ENCODE assay signal across 25 mouse cellular contexts in the genomic region with DNA sequence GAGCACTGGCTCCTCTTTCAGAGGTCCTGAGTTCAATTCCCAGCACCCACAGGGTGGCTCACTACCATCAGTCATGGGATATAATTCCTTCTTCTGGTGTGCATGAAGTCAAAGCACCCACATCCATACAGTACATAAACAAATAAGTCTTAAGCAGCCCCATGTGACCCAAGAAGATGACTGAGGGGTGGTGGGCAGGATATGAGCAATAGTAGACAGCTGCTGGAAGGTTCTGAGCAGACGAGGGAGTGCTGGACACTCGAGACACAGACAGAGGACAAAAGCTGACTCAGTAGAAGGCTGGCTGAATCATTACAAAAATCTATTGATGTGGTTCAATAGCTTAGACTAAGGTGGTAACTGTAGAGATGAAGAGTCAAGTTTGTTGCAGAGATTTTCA.
"Had no signal": no experiment of that assay in that cellular context is flagged by ENCODE, and none has a peak within 500 bp of the region (broad histone marks: within the 10 kb centered on the region; RNA-seq: fewer than 3 reads in every experiment).

No protein-coding gene starts in this region.

- DNase-seq: gastrocnemius, adult 2 months; gastrocnemius, postnatal 10 days; gastrocnemius, postnatal 25 days; heart, adult 2 months; heart, postnatal 10 days; heart, postnatal 4 days; kidney, adult 18-20 months; kidney, adult 8-10 months; kidney, postnatal 10 days; kidney, postnatal 25 days; kidney, postnatal 4 days; liver; liver, embryonic 13.5 days had no signal

- H3K27me3 ChIP-seq: heart, embryonic 12.5 days; hindbrain, embryonic 12.5 days; intestine, embryonic 15.5 days; limb, embryonic 12.5 days; liver, embryonic 13.5 days; liver, embryonic 15.5 days had no signal

- H3K4me3 ChIP-seq: gastrocnemius, adult 2 months; heart, adult 2 months; heart, embryonic 12.5 days; hindbrain, embryonic 10.5 days; hindbrain, embryonic 12.5 days; intestine, embryonic 15.5 days; layer of hippocampus, adult 2 months; left cerebral cortex, adult 2 months; limb, embryonic 10.5 days; limb, embryonic 12.5 days; liver, embryonic 13.5 days; liver, embryonic 15.5 days had no signal

- ATAC-seq: hindbrain, embryonic 16.5 days; inflammation-experienced regulatory T-cells, adult 6 months; intestine, embryonic 15.5 days; intestine, postnatal 0 days had no signal

- H3K36me3 ChIP-seq: heart, embryonic 12.5 days; hindbrain, embryonic 10.5 days; hindbrain, embryonic 12.5 days; intestine, embryonic 15.5 days; limb, embryonic 10.5 days; limb, embryonic 12.5 days; liver, embryonic 13.5 days; liver, embryonic 15.5 days had no signal
